Mouse (Mus musculus): ENCODE measurements around the gene Vwa8. TPM values are rescaled to one million over a fixed set of nuclear protein-coding genes. Genes with fewer than 3 reads are reported as not detected.
"Not testable (repeated sequence)": the region's sequence is repeated elsewhere in the genome, so short reads cannot be mapped to it uniquely, and the experiment has no call there.

Gene Vwa8
- total RNA-seq, 2 experiments from 2014 or later = 70.0 to 84.6 TPM

GRCm38 (mm10) chr14:78972424-78972823, 123.6 kb downstream of the Vwa8 start:
- DNase-seq (ENCODE audit: low spot score) = peak; percentile 26

DNA sequence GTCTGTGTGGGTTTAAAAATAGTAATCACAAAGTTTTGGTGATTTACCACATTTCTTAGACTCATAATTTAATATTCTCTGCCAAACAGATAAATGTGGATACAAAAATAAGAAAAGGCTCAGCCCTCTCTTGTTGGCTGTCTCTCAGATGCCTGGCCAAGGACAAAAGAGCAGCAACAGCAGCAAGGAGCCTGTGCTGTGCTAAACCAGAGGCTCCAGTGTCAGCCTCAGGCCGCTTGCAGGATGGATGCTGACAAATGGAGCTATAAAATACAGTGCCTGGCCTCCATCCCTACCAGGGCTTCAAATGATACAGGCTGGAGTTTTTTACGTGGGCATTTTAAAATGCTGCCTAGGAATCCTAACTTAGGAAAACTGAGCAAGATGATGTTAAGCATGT, 134.3 kb downstream of the Vwa8 start:
- DNase-seq (ENCODE audit: low spot score) = no peak

DNA sequence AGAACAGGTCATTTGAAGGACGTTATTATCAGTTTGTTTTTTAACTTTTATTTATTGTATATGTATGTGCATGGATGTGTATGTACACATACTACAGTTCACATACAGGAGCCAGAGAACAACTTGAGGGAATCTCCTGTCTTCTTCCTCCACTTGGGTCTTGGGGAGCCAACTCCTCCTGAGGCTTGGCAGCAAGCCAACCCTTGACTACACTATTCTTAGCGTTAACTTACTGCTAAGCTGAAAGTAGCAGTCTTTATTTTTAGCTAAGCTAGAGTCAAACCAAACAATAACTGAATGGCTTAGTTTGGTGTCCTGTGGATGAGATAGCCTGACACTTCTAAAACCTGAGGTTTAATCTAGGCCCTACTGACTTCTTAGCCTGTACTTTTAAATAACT, 135.4 kb downstream of the Vwa8 start:
- peak; percentile 36 for DNase-seq (ENCODE audit: low spot score)

- no peak for DNase-seq (ENCODE audit: low spot score)
Observed at GRCm38 (mm10) chr14:78987543-78987942, 138.7 kb downstream of the Vwa8 start.

- DNase-seq (ENCODE audit: low spot score) = no peak
Observed at GRCm38 (mm10) chr14:78992456-78992855, 143.6 kb downstream of the Vwa8 start.

DNA sequence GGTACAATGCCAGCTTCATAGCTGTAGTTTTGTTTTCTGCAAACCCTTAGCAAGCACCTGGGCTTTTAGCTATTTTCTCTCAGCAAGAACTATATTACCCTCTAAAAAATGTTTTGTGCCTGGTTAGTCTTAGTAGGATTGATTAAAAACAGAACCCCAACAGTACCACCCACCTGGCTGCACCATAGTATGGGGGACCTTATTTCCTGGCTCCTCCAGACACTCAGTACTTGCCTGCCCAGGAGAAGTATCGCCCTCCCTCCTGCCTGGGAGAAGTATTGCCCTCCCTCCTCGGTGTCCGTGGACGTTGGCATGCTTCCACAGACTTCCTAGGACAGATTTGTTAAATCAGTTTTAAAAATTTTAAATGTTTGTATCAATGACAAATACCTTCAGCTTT, 144.7 kb downstream of the Vwa8 start:
- DNase-seq (ENCODE audit: low spot score) = no peak

DNA sequence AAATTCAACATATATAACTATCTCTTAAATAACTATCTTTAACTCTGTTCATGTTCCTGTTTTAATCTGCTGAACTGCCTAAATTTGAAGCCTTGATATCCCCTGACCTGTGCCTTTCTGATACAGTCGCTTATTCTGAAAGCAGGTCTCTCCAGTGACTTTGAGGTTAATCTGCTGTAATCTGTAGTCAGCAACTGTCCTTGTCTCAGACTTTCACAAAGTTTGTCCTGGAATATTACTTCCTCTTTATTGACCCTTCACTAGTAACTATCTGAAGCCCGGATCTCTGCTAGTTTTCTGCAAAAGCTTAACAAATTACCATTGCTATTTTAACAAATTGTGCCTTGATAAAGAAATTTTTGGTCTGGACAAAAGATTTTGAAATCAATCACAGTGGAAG, 147.5 kb downstream of the Vwa8 start:
- no peak for DNase-seq (ENCODE audit: low spot score)

DNA sequence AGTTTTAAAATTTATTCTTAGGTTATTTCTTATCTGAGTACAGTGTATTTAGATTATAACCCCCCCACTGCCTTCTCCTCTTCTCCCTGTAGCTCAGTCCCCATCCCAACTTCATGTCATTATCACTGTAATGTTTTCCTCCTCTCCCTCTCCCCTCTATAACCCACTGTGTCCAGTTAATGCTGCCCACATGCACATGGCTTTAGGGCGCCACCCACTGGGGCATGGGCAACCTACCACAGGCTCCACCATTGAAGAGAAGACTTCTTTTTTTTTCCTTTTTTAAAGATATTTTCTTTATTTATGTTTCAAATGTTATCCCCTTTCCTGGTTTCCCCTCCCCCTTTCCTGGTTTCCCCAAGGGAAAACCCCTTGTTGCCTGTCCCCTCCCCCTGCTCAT, 154.7 kb downstream of the Vwa8 start:
- DNase-seq (ENCODE audit: low spot score) = peak; percentile 13

- not testable (repeated sequence) for DNase-seq (ENCODE audit: low spot score)
Observed at GRCm38 (mm10) chr14:79017710-79018109, 168.9 kb downstream of the Vwa8 start.

DNA sequence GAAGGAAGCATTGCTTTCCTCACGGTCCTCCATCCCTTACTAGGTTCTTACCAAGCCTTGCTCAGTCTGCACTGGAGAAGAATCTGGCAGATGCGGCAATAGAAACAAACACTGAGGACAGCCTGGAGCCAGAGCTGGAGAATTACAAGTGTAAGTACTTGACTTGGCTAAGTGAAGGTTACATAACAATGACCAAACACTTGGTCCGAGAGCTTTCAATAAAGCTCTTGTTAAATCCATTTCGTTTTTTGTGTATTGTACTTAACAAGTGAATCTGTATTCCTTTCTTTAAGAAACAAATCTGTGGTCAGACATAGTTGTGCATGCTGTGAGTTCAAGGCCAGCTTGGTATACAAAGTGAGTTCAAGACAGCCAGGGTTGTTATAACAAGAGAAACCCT, 169.7 kb downstream of the Vwa8 start:
- no peak for DNase-seq (ENCODE audit: low spot score)

GRCm38 (mm10) chr14:79021725-79022124, 172.9 kb downstream of the Vwa8 start:
- DNase-seq (ENCODE audit: low spot score) = peak; percentile 4

GRCm38 (mm10) chr14:79028996-79029575, 180.2 kb downstream of the Vwa8 start:
- DNase-seq (ENCODE audit: low spot score) = no peak

- DNase-seq (ENCODE audit: low spot score) = no peak
Observed at GRCm38 (mm10) chr14:79030715-79031114, 181.9 kb downstream of the Vwa8 start.

DNA sequence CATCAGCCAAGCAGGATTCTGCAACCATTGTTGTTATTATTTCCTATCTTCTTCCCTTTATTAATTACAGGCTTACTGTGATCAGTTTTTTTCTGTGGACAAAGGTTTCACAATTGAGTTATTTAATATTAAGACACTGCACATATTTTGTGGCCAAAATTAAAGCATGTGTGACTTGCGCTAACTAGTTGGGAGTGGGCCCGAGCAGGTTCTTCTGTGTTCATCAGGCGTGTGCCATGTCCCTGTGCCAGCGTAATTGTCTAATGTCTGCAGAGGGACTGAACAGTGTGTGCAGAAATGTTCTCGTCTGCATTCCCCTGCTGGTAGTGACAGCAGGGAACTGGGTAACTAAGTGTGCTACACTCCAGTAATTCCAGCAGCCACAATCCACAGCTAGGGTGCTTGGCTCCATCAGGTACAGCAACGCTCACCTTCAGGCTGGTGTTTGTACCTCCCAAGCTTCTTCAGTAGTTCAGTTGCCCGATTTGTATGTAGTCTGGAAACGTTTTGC, 182.4 kb downstream of the Vwa8 start:
- DNase-seq (ENCODE audit: low spot score) = no peak

DNA sequence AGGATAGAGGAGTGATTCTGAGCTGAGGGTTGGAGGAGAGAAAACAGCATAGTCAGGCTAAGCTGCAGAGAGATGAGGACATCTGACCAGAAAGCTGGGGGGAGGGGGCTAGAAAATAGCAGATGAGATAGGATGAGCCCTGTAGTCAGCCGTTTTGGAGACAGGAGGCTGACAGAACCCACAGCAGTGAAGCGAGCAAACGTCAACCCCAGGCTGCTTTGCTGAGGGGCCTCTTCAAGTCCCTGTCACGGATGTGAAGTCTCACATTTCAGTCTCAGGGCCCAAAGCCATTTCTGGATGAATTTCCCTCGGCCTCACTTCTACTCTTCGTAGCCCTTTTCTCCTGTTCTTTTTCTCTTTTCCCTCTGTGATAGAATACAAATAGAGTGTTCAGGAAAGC, 184.5 kb downstream of the Vwa8 start:
- no peak for DNase-seq (ENCODE audit: low spot score)

- peak; percentile 2 for DNase-seq (ENCODE audit: low spot score)
Observed at GRCm38 (mm10) chr14:79034511-79034913, 185.7 kb downstream of the Vwa8 start.

DNA sequence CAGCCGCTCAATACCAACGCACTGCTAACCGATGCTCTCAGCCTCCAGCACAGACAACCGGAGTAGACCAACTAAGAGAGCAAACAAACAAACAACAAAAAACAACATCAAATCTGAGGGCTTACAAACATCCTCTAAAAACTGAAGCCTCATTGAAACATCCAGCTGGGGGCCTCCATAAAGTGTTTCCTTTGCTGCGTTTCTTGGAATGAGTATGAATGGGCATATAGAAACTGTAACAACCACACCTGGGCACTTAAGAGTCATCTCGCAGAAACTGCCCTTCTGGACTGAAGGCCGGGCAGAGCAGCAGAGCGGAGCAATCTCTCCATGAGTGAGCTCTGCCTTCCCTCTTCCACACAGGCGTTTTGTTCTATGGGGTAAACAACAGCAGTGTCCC, 186.7 kb downstream of the Vwa8 start:
- no peak for DNase-seq (ENCODE audit: low spot score)

GRCm38 (mm10) chr14:79047186-79047585, 198.3 kb downstream of the Vwa8 start:
- no peak for DNase-seq (ENCODE audit: low spot score)

- no peak for DNase-seq (ENCODE audit: low spot score)
Observed at GRCm38 (mm10) chr14:79047956-79048355, 199.1 kb downstream of the Vwa8 start.

DNA sequence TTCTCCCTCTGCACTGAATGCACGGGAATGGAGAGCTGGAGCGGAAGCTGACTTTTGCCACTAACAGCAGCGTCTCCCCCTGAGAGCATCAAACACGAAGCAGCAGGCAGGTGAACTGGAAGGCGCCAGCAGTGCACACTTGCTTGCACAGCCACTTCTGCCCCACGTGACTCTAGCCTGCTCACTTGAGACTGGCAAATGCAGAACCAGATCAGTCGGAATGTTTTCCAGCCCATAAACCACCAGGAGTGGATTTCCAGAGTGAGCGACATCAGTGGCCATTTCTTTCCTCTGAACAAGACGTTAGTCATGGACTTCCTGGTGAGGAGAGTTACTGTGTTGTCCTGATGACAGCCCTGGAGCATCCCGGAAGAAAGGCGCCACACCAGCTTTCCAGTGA, 200.7 kb downstream of the Vwa8 start:
- DNase-seq (ENCODE audit: low spot score) = no peak

GRCm38 (mm10) chr14:79065636-79066035, 216.8 kb downstream of the Vwa8 start:
- no peak for DNase-seq (ENCODE audit: low spot score)

- no peak for DNase-seq (ENCODE audit: low spot score)
Observed at GRCm38 (mm10) chr14:79069515-79069914, 220.7 kb downstream of the Vwa8 start.

- DNase-seq (ENCODE audit: low spot score) = peak; percentile 82
Observed at GRCm38 (mm10) chr14:79074786-79075185, 225.9 kb downstream of the Vwa8 start.
